Mouse (Mus musculus) c-Kit-positive CD71-negative TER-119-negative erythroid progenitor cells, embryonic 14.5 days (primary cell): Measurements from ENCODE around the gene Ugt1a6a.
"Not testable (repeated sequence)": the region's sequence is repeated elsewhere in the genome, so short reads cannot be mapped to it uniquely, and the experiment has no call there.

ENCODE experiments used
- DNase-seq: peaks from one replicate; pipeline ENCODE4 v3.0.0-alpha.2; 2013; ENCODE audit warnings: low read depth

Ugt1a6a gene

GRCm38 (mm10) chr1:88212341-88213045 is 77.9 kb downstream of the Ugt1a6a start:
- DNase-seq, result no peak

DNA sequence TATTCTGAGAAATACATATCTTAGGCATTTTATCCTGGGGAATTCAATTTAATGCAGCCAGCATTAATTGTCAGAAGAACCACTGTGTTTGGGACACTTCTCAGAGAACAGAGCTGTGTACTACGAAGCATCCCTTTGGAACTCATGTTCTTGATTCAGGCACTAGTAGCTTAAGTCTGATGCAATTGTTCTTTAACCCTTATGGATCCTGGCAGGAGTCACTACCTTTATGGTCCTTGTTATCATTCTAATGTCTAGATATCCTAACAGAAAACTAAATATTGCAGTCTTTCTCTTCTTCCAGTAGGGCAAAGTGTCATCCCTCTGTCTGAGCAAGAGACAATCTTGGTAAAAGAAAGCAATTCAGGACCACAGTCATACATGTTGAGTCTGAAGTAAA is 78.5 kb downstream of the Ugt1a6a start:
- no peak for DNase-seq

DNA sequence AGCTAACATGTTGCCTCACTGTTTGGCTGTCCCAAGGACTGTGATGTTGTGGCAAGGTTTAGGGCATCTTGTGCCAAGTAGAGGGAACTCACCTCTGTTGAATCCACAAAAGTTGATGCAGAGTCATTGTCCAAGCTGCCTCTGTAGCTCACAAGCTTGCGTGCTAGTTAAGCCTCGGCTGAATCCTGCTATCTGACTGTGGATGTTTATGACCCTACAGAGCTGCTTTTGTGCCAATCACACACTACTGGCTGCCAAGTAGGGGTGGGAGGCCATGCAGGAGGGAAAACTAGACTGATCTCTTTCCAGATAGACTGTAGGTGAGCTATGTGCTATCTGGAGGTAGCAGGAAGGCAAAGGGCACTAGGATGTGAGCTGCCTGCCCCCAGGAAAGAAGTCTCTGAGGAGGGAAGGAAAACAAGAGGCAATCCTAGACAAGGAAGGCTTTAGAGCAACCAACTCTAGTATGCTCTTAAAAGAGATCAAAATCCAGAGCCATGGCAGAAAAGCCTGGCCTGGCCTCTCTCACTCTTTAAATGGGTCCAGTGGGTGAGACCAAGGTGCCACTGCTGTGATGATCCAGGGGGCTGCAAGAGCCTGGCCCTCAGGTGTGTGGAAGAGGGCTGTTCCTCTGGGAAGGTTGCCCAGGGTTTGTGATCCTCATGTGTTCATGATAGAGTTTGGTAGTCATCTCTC is 79.3 kb downstream of the Ugt1a6a start:
- DNase-seq, result no peak

DNA sequence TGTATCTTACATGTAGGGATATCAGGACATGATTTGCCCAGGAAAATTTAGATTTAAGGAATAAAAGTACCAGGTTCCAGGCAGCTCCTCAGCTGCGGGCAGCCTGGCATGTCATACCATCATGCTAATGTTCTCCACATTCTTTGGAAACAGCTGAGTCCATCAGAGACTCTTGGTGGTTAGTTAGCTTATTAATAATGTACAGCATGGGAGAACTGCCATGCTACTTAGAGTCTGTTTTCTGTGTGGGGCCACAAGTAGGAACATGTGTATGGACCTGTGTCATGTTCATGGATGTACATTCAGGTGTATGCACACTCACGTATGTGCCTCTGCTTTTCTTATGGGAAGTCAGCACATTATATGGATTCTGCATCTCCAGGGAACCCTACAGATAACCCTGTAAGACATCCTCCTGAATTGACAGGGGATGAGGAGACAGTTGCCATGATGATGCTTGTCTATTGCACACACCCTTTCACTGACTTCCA is 79.9 kb downstream of the Ugt1a6a start:
- no peak for DNase-seq

DNA sequence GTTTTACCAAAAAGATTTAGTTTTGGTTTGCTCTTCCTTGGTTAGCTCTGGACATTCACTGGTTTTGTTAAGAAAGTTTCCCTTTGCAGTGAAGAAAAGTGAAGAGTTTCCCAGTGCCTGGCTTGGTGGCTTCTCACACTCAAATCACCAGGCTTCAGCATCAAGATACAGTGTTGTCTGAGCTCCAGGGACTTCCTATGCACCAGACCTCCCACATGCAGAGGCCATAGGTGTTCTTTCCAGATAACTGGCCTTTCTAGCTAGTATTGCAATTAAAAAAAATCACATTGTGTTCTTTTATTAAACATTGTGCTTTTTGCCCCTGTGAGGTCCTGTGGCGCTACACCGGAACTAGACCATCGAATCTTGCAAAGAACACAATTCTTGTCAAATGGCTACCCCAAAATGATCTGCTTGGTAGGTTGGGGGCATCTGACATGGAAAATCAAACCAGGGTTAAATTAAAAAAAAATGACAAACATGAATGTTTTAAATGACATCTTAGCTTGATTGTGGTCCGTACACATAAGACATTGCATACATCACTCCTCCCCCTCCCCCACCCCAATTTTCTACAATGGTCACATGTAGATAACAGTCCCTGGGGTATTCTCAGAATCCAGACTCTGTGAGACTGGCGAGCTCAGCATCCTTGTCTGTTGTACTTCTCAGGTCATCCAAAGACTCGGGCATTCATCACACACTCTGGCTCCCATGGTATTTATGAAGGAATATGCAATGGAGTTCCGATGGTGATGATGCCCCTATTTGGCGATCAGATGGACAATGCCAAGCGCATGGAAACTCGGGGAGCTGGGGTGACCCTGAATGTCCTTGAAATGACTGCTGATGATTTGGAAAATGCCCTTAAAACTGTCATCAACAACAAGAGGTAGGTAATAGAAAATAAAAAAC is 81.1 kb downstream of the Ugt1a6a start:
- DNase-seq, result no peak

DNA sequence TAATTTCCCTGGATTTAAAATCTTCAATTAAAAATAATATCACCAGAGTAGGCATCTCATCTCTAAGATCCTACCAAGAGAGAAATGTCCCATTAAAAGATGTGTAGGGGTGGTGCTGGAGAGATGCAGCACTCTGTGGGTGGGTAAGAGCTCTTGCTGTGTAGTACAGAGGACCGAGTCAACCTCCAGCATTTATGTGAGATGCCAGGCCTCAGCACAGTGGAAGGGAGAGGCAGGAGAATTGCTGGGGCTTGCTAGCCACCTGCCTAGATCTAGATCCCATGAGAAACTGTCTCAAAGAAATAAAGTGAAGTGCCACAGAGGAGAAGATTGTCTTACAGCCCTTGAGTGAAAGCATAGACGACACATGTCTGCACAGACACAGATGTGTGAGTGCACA is 81.9 kb downstream of the Ugt1a6a start:
- no peak for DNase-seq

DNA sequence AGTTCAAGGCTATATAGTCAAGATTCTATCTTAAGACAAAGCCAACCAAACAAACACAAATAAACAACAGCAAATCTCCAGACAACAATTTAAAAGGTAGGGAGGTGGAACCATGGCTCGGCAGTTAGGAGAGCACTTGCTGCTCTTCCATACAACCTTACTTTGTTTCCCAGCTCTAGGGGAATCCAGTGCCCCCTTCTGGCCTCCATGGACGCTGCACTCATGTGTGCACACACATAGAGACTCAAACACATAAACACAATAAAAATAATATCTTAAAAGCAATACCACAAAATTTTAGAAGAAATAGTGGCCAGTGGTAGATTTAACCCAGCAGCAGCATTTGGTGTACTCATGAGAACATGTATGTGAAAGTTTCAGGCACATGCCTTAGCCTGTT is 82.5 kb downstream of the Ugt1a6a start:
- DNase-seq, result no peak

GRCm38 (mm10) chr1:88217576-88217975 is 83.0 kb downstream of the Ugt1a6a start:
- DNase-seq, result no peak

DNA sequence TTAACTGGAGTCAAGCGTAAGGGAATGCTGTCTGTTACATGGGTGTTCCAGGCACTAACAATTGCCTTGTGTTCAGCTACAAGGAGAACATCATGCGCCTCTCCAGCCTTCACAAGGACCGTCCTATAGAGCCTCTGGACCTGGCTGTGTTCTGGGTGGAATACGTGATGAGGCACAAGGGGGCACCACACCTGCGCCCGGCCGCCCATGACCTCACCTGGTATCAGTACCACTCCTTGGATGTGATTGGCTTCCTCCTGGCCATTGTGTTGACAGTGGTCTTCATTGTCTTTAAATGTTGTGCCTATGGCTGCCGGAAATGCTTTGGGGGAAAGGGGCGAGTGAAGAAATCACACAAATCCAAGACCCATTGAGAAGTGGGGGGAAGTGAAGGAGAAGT is 83.4 kb downstream of the Ugt1a6a start:
- no peak for DNase-seq

GRCm38 (mm10) chr1:88218591-88218990 is 84.0 kb downstream of the Ugt1a6a start:
- DNase-seq, result no peak

DNA sequence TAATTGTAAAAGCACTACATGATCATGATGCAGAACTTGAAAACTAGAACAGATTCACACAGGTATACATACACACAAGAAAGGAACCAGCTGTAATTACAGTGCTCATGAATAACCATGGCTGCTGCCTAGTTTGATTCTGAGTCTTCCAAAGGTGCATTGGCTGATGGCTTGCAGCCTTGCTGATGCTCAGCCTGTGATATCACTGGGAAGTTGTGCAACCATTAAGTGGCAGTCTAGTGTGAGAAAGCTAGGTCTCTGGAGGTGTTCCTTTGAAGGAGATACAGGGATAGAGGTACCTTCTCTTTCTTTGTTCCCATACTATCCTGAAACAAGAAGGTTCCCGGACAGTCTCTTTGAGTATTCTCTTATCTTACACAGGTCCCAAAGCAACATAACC is 84.4 kb downstream of the Ugt1a6a start:
- DNase-seq, result no peak

- no peak for DNase-seq
These were observed 85.7 kb downstream of the Ugt1a6a start for GRCm38 (mm10) chr1:88220336-88220735.

DNA sequence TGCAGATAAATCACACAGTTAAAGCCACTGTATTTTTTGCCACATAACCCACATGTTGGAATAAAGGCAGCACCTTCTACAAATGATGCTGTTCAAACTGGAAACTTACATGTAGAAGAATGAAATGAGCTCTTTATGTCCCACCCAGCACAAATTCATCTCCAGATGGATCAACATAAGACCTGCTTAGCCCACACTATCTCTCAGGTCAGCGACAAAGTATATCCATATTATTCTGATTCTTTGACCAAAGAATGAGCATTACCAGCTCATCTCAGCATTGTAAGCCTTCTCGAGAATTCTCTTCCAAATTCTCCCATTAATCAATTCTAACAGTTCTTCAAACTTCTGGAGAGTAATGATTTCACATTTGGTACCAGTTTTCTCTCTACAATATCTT is 87.6 kb downstream of the Ugt1a6a start:
- DNase-seq, result no peak

DNA sequence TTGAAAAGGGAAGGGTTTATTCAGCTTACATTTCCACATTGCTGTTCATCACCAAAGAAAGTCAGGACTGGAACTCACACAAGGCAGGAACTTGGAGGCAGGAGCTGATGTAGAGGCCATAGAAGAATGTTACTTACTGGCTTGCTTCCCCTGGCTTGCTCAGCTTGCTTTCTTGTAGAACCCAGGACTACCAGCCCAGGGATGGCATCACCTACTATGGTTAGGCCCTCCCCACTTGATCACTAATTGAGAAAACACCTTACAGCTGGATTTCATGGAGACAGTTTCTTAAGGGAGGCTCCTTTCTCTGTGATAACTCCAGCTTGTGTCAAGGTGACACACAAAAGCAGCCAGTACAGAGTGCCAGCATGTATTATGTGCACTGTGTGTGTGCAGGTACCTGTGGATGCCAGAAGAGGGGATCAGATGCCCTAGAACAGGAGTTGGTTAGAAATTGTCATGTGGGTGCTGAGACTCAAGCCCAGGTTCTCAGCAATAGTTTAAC is 88.5 kb downstream of the Ugt1a6a start:
- not testable (repeated sequence) for DNase-seq

DNA sequence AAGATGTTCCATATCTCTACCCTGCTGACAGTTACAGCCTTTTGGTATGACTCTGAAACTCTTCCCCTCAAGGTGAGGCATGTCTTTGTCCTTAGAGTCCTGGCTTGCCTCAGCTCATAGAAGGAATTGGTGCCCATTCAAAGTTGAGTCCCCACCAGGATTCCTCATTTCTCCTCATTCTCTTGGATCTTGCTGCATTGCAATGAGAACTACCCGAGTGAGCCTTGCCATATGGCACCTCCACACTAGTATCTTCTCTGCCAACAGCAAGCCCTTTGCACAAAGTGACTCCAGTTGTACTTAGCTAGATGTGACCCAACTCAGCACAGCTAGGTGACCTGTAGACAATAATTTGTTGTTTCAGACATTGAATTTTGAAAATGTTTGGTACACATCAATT is 89.0 kb downstream of the Ugt1a6a start:
- no peak for DNase-seq

DNA sequence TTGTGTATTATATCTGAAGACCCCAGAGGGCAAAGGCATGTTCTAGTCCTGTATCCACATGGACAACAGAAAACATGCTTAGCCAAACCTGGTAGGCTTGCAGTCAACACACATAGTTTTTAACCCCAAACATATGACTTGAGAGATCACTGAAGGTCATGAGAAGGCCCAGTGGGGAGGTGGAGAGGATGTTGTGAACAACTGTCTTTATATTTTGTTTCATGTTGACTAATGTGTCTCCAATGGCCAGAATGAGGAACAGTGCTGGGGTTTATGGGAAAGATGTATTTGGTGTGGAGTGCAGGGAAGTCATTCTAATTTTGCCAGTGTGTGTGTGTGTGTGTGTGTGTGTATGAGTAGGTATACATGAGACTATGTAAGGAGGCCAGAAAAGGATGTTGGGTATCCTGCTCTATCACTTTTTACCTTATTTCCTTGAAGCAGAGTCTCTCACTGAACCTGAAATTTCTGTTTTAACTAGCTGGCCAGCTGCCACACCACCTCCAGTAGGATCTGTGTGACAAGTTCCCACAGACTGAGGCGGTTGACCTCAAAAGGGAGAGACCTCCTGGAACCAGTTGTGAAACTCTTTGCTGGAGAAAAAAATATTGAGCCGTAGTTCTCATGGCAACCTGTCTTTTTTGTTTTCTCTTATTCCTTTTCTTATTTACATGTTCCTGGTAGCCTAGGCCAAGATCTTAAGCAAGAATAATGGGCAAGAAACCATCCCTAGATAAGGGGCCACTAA is 89.6 kb downstream of the Ugt1a6a start:
- no peak for DNase-seq

DNA sequence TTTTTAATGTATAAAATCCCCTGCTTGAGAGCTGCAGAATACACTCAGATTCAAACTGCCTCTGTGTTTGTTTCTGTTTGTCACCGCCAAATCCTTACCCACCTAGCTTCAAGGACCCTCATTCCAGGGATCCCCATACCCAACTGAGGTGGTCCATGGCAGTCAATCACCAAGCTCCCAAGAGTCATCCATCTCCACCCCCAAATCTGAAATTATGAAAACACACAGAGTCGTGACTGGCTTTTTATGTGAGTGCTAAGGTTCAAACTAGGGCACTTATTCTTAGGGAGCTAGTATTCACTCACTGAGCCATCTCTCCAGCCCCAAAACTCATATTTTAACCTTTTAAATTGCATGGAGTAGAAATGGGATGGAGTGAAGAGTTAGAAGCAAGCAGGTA is 90.7 kb downstream of the Ugt1a6a start:
- DNase-seq, result not testable (repeated sequence)

GRCm38 (mm10) chr1:88225741-88226140 is 91.1 kb downstream of the Ugt1a6a start:
- DNase-seq, result no peak

DNA sequence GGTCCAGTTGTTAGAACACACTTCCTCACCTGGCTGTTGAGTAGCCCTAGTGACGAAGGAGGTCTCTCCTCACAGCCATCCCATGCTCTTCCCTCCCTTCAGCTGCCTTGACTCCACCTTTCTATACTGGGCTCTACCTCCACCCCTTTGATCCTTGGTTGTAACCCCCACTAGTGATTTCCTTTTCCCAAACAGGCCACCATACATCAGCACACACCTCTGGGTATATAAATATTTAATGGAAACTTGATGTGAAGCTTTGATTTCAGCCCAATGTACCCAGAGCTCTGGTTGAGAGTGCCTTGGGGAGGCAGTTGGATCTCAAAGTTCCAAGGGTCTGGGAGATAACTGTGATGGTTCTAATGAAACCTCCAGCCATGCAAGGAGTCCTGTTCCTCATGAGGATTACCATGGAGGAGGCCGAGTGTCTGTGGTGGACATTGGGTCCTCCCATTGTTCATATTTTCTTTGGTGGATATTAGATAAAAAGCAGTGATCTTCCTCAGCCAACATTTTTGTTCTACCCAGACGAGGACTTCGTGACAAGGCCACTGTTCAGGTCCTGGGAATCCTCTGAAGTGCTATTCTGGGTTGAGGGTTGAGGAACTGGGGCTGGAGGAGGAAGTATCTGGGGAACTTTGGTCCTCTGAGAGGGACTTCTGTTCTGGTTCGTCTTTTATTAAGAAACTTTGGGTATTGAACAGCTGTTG is 92.2 kb downstream of the Ugt1a6a start, which contains the start of gene Mroh2a:
TSS of gene Mroh2a (plus strand) at position 317 of the 710 bp plus-strand sequence.
- no peak for DNase-seq

DNA sequence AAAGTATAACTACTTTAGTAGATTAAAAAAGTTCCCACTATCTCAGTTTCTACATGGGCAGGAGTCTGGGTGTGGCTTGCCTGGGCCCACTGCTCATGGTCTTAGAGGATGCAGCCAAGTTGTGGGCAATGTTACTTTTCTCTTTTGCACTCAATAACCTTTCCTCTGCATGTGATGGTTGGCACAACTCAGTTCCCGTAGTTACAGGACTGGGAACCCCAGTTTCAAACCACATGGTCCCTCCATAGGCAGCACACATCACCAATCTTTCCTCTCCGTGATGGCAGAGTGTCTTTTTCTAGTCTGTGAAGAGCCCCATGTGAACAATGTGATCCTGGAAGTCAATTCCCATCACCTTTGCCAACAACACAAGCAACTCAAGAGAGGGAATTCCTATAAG is 92.9 kb downstream of the Ugt1a6a start:
- no peak for DNase-seq

- no peak for DNase-seq
These were observed 93.5 kb downstream of the Ugt1a6a start for GRCm38 (mm10) chr1:88228121-88228520.
